8 mouse cellular contexts compared by ENCODE assay signal in the genomic region with DNA sequence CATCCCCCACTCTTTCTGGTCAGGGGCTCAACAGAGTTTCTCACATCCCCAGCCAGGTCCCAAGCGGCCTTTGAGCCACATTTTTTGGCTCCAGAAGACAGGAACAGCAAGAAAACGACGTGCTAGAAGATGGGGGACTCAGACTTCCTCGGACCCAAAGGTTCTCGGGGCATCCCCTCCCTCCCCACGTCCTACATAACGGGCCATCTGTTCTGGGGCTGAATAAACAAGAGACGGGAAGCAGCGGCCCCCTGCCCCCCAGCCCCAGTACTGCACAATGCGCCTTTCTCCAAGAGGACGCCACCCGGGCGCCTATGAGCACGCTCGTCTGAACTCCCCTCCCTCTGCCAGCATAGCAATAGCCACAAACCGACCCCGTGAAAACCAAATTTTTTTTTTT. TPM values are rescaled to one million over a fixed set of nuclear protein-coding genes. Genes with fewer than 3 reads are reported as not detected.
A peak's percentile ranks its signal among the peaks of the same experiment; 100 is the strongest.
DNase-seq lines count a peak whose midpoint lies in the region; ATAC-seq and TF ChIP-seq lines count a peak whose summit lies in the region.

A gene (minus strand): TSS at position 76 of the 400 bp plus-strand sequence.

- peak; percentile 46 for ATAC-seq in heart, embryonic 12.5 days (ENCODE audit: insufficient number of reproducible peaks, low FRiP score)
- no peak for ATAC-seq in common myeloid progenitor, adult 5-6 weeks (replicated peaks; ENCODE audit: low read depth, poor library complexity, severe bottlenecking)
- ATAC-seq in hindbrain, embryonic 12.5 days (ENCODE audit: low FRiP score): peak; percentile 71
- ATAC-seq in liver, embryonic 13.5 days (ENCODE audit: low read depth): no peak

- intact Hi-C loops in heart, postnatal 36 days (cut with DNase I): loop anchor here (5.0 kb wide), 1 partner anchor 287 kb away; no protein-coding TSS in a partner anchor

- peak within 1 kb of the TSS; percentile 87 for H3K4me2 ChIP-seq in heart, embryonic 12.5 days
- peak within 1 kb of the TSS; percentile 56 for H3K4me2 ChIP-seq in hindbrain, embryonic 12.5 days (replicated peaks)
- peak within 1 kb of the TSS; percentile 58 for H3K4me2 ChIP-seq in liver, embryonic 13.5 days

- DNase-seq in heart, postnatal 36 days: no peak
- no peak for DNase-seq in liver, embryonic 13.5 days
- DNase-seq in retina, postnatal 1 day: peak; percentile 85
- no peak for DNase-seq in c-Kit-positive CD71-positive TER-119-positive erythroid progenitor cells, embryonic 14.5 days (ENCODE audit: low spot score)

- TF ChIP-seq EP300 in ES-Bruce4 (IDR thresholded peaks at IDR 0.05; ENCODE audit: insufficient read depth, low read depth, low read length): no peak

- TF ChIP-seq POLR2A in ES-Bruce4 (IDR thresholded peaks at IDR 0.05; ENCODE audit: insufficient read depth, low read length): no peak

- H3K36me3 ChIP-seq in heart, embryonic 12.5 days: no peaks in the 10 kb centered on the region
- no peaks in the 10 kb centered on the region for H3K36me3 ChIP-seq in ES-Bruce4 (ENCODE audit: control insufficient read depth, insufficient read depth, low read length, poor library complexity, severe bottlenecking)
- H3K36me3 ChIP-seq in hindbrain, embryonic 12.5 days: no peaks in the 10 kb centered on the region
- no peaks in the 10 kb centered on the region for H3K36me3 ChIP-seq in liver, embryonic 13.5 days

- H3K4me3 ChIP-seq in heart, embryonic 12.5 days: peak within 1 kb of the TSS; percentile 53
- peak within 1 kb of the TSS; percentile 64 for H3K4me3 ChIP-seq in ES-Bruce4 (ENCODE audit: low read depth, low read length)
- peak within 1 kb of the TSS; percentile 39 for H3K4me3 ChIP-seq in hindbrain, embryonic 12.5 days
- H3K4me3 ChIP-seq in liver, embryonic 13.5 days (replicated peaks): peak within 1 kb of the TSS; percentile 45

- peak within 1 kb of the TSS; percentile 61; the same call in 1 of the 2 replicates for H3K9ac ChIP-seq in heart, embryonic 12.5 days
- peak within 1 kb of the TSS; percentile 12 for H3K9ac ChIP-seq in ES-Bruce4 (ENCODE audit: low read depth, poor library complexity, severe bottlenecking)
- H3K9ac ChIP-seq in hindbrain, embryonic 12.5 days: peak within 1 kb of the TSS; percentile 57
- H3K9ac ChIP-seq in liver, embryonic 13.5 days: peak within 1 kb of the TSS; percentile 39; the same call in 1 of the 2 replicates

- 2% methylated on average over 17 of the region's 17 CpGs for WGBS in heart, embryonic 12.5 days
- WGBS in hindbrain, embryonic 12.5 days: 1% methylated on average over 17 of the region's 17 CpGs
- 2% methylated on average over 17 of the region's 17 CpGs for WGBS in liver, embryonic 13.5 days (ENCODE audit: insufficient replicate concordance)

- H3K27me3 ChIP-seq in heart, embryonic 12.5 days (replicated peaks): peaks cover 67% of the 10 kb centered on the region
- no peaks in the 10 kb centered on the region for H3K27me3 ChIP-seq in ES-Bruce4 (ENCODE audit: control insufficient read depth, insufficient read depth, low read length, poor library complexity, severe bottlenecking)
- H3K27me3 ChIP-seq in hindbrain, embryonic 12.5 days: peaks cover 32% of the 10 kb centered on the region
- peaks cover 49% of the 10 kb centered on the region for H3K27me3 ChIP-seq in liver, embryonic 13.5 days

- no peaks in the 10 kb centered on the region for H3K9me3 ChIP-seq in heart, embryonic 12.5 days (replicated peaks)
- no peaks in the 10 kb centered on the region for H3K9me3 ChIP-seq in ES-Bruce4 (replicated peaks; ENCODE audit: control insufficient read depth, insufficient read depth, low read length, poor library complexity, severe bottlenecking)
- no peaks in the 10 kb centered on the region for H3K9me3 ChIP-seq in hindbrain, embryonic 12.5 days (replicated peaks)
- H3K9me3 ChIP-seq in liver, embryonic 13.5 days (replicated peaks): no peaks in the 10 kb centered on the region; the same call in 1 of the 2 replicates

- peaks cover 22% of the 10 kb centered on the region; the same call in 1 of the 2 replicates for H3K4me1 ChIP-seq in heart, embryonic 12.5 days (replicated peaks)
- H3K4me1 ChIP-seq in ES-Bruce4 (ENCODE audit: control insufficient read depth, insufficient read depth, low read length): peaks cover 2% of the 10 kb centered on the region
- H3K4me1 ChIP-seq in hindbrain, embryonic 12.5 days: peaks cover 16% of the 10 kb centered on the region
- H3K4me1 ChIP-seq in liver, embryonic 13.5 days (replicated peaks): peaks cover 3% of the 10 kb centered on the region; the same call in 1 of the 2 replicates

- no peak for TF ChIP-seq CTCF in ES-Bruce4 (IDR thresholded peaks at IDR 0.05; ENCODE audit: low read depth, low read length)

- peak within 1 kb of the TSS; percentile 26; the same call in 1 of the 2 replicates for H3K27ac ChIP-seq in heart, embryonic 12.5 days (ENCODE audit: poor library complexity, severe bottlenecking)
- H3K27ac ChIP-seq in ES-Bruce4 (ENCODE audit: insufficient read depth, low read length): no peak within 1 kb of the TSS
- peak within 1 kb of the TSS; percentile 71 for H3K27ac ChIP-seq in hindbrain, embryonic 12.5 days
- H3K27ac ChIP-seq in liver, embryonic 13.5 days: no peak within 1 kb of the TSS

RNA-seq across cellular contexts. Expression of the gene that starts here (rescaled TPM):
- 0.44 and 1.2 TPM in 2 replicates for polyA plus RNA-seq in heart, embryonic 12.5 days (2016; fragmentation: Nextera tagmentation; extraction: Ambion mirVana)
- total RNA-seq in heart, postnatal 36 days (2021): 10 to 100 TPM in 1 of 2 experiments, 1 to 10 TPM in 1; 8.0 to 11.0 TPM
- 1.6 and 1.8 TPM in 2 replicates for polyA plus RNA-seq in ES-Bruce4 (2011; ENCODE audit: insufficient read depth, insufficient read length, low read depth, missing spikeins)
- total RNA-seq in common myeloid progenitor, adult 5-6 weeks (2017): 10.1 and 10.4 TPM in 2 replicates
- polyA plus RNA-seq in hindbrain, embryonic 12.5 days (2016; fragmentation: Nextera tagmentation; extraction: Ambion mirVana): 1.2 and 2.0 TPM in 2 replicates
- polyA plus RNA-seq in liver, embryonic 13.5 days (2015; fragmentation: Nextera tagmentation; extraction: Ambion mirVana): 16.6 and 20.5 TPM in 2 replicates

Comparison
In these comparisons a context has a peak if more than half of its experiments do, and no peak if none do; other contexts are left out.
1. ATAC-seq: peak in heart, embryonic 12.5 days (single experiment) and hindbrain, embryonic 12.5 days (single experiment); none in common myeloid progenitor, adult 5-6 weeks (single experiment) and liver, embryonic 13.5 days (single experiment).
2. H3K27ac ChIP-seq: peak in heart, embryonic 12.5 days (single experiment) and hindbrain, embryonic 12.5 days (single experiment); none in ES-Bruce4 (single experiment) and liver, embryonic 13.5 days (single experiment).
3. Peak in every context shown above with its lines, with median percentiles within 50 percentile points of each other: H3K4me2 ChIP-seq, H3K4me3 ChIP-seq and H3K9ac ChIP-seq.